Mouse (Mus musculus) embryonic facial prominence, embryonic 15.5 days (tissue): Measurements from ENCODE around the gene Vwa1. TPM values are rescaled to one million over a fixed set of nuclear protein-coding genes. Genes with fewer than 3 reads are reported as not detected.

ENCODE experiments used
- microRNA-seq: library from miRNA; unstranded; fragments of <30 nt; microRNA quantifications from one replicate; pipeline ENCODE4, GENCODE M21; 2016; ENCODE audit warnings: borderline number of aligned reads
- polyA plus RNA-seq: library from polyadenylated mRNA; unstranded; fragments of >200 nt; fragmentation: Nextera tagmentation; extraction: Ambion mirVana; gene quantifications from 2 replicates; pipeline ENCODE4 v1.2.1, GENCODE M21; 2015

Gene Vwa1
- polyA plus RNA-seq, 1 experiment from 2014 or later = 14.2 TPM

Small RNA genes within 50 kb of the gene (microRNA-seq; reads per million reads assigned to microRNA genes)
- gene Gm27743 = not detected

Other genes starting within 250 kb of the Vwa1 start
- 83.0 and 88.5 TPM in 2 replicates for gene Nadk, start 212.3 kb downstream of the Vwa1 start, polyA plus RNA-seq
- gene Slc35e2, start 173.3 kb downstream of the Vwa1 start, polyA plus RNA-seq = 7.7 and 9.3 TPM in 2 replicates
- 62.1 and 65.6 TPM in 2 replicates for gene Cdk11b, start 149.8 kb downstream of the Vwa1 start, polyA plus RNA-seq
- gene Gm10563, start 129.3 kb downstream of the Vwa1 start, polyA plus RNA-seq = not detected in 2 replicates
- 38.5 and 39.0 TPM in 2 replicates for gene Mmp23, start 121.3 kb downstream of the Vwa1 start, polyA plus RNA-seq
- 36.3 and 36.8 TPM in 2 replicates for gene Mib2, start 105.5 kb downstream of the Vwa1 start, polyA plus RNA-seq
- gene Fndc10, start 80.4 kb downstream of the Vwa1 start, polyA plus RNA-seq = 13.5 and 13.9 TPM in 2 replicates
- 135 and 140 TPM in 2 replicates for gene Ssu72, start 69.9 kb downstream of the Vwa1 start, polyA plus RNA-seq
- gene Tmem240, start 39.9 kb downstream of the Vwa1 start, polyA plus RNA-seq = 1.6 and 2.2 TPM in 2 replicates
- gene Atad3a, start 13.6 kb downstream of the Vwa1 start, polyA plus RNA-seq = 84.9 and 89.9 TPM in 2 replicates
- gene Tmem88b, start 11.2 kb upstream of the Vwa1 start, polyA plus RNA-seq = 0.76 and 1.2 TPM in 2 replicates
- 0.29 and 0.71 TPM in 2 replicates for gene Ankrd65, start 15.7 kb upstream of the Vwa1 start, polyA plus RNA-seq
- 175 and 191 TPM in 2 replicates for gene Mrpl20, start 28.2 kb upstream of the Vwa1 start, polyA plus RNA-seq
- 198 and 206 TPM in 2 replicates for gene Ccnl2, start 37.8 kb upstream of the Vwa1 start, polyA plus RNA-seq
- gene Aurkaip1, start 56.6 kb upstream of the Vwa1 start, polyA plus RNA-seq = 142 TPM in 2 replicates
- 137 and 141 TPM in 2 replicates for gene Mxra8, start 65.0 kb upstream of the Vwa1 start, polyA plus RNA-seq
- 10.0 and 12.2 TPM in 2 replicates for gene Dvl1, start 72.7 kb upstream of the Vwa1 start, polyA plus RNA-seq
- 0.48 and 0.56 TPM in 2 replicates for gene Tas1r3, start 88.7 kb upstream of the Vwa1 start, polyA plus RNA-seq
- gene Cptp, start 94.7 kb upstream of the Vwa1 start, polyA plus RNA-seq = 18.0 and 20.1 TPM in 2 replicates
- gene Ints11, start 94.8 kb upstream of the Vwa1 start, polyA plus RNA-seq = 71.7 and 73.1 TPM in 2 replicates
- 62.6 and 63.6 TPM in 2 replicates for gene Pusl1, start 117.1 kb upstream of the Vwa1 start, polyA plus RNA-seq
- gene Acap3, start 117.1 kb upstream of the Vwa1 start, polyA plus RNA-seq = 25.1 and 26.2 TPM in 2 replicates
- gene Ube2j2, start 169.1 kb upstream of the Vwa1 start, polyA plus RNA-seq = 108 and 109 TPM in 2 replicates
- gene C1qtnf12, start 187.6 kb upstream of the Vwa1 start, polyA plus RNA-seq = 68.2 and 73.8 TPM in 2 replicates
- gene B3galt6, start 218.0 kb upstream of the Vwa1 start, polyA plus RNA-seq = 16.6 and 16.7 TPM in 2 replicates
- 165 and 172 TPM in 2 replicates for gene Sdf4, start 218.2 kb upstream of the Vwa1 start, polyA plus RNA-seq
- gene Tnfrsf4, start 239.1 kb upstream of the Vwa1 start, polyA plus RNA-seq = 1.1 and 1.2 TPM in 2 replicates